Mouse (Mus musculus) lung, postnatal 0 days (tissue): ENCODE data around the gene Dennd1a.

Experiments
- CTCF ChIP-seq: IDR thresholded peaks from 2 replicates; pipeline ENCODE4 v1.5.1; 2016; ENCODE audit warnings: antibody characterized with exemption, mild to moderate bottlenecking
- EP300 ChIP-seq: IDR thresholded peaks from 2 replicates; pipeline ENCODE4 v1.6.1; 2016; ENCODE audit warnings: antibody characterized with exemption, mild to moderate bottlenecking, control low read depth

DNA sequence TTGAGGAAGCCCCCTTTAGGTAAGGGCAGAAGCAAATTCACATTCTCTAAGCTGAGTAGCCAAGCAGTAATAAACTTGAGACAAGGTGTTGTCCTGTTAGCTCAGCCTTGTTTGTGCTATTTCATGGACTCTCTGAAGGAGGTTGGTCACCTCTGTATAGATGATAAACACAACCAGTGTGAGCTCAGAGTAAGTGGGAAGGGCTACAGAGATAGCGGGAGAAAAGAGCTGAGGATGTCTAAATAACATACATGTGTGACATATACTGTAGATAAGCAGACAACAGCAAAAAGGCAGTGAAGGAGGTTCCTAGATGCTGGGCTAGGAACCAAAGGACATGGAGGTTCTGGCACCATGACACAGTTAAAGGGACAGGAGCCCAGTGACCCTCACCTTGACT, 286.2 kb downstream of the Dennd1a start:
- no peak for TF ChIP-seq EP300
- TF ChIP-seq CTCF = no peak
